Comparison of ENCODE assay signal across 23 mouse cellular contexts in genomic region chr10:9458466-9458865, GRCm38 (mm10).
DNase-seq lines count a peak whose midpoint lies in the region; ATAC-seq and TF ChIP-seq lines count a peak whose summit lies in the region.
"Had no signal": no experiment of that assay in that cellular context is flagged by ENCODE, and none has a peak within 500 bp of the region (broad histone marks: within the 10 kb centered on the region; RNA-seq: fewer than 3 reads in every experiment).

No protein-coding gene starts in this region.

- H3K4me2 ChIP-seq in hindbrain, embryonic 12.5 days (replicated peaks): no peak overlapping the region
- no peak overlapping the region for H3K4me2 ChIP-seq in hindbrain, embryonic 11.5 days (replicated peaks; ENCODE audit: low read depth, low read length)
- H3K4me2 ChIP-seq in kidney, postnatal 0 days (ENCODE audit: low read length): no peak overlapping the region
- H3K4me2 ChIP-seq in neural tube, embryonic 12.5 days (replicated peaks): no peak overlapping the region
- H3K4me2 ChIP-seq: embryonic facial prominence, embryonic 12.5 days; forebrain, embryonic 13.5 days; forebrain, embryonic 15.5 days had no signal

- H3K36me3 ChIP-seq in hindbrain, embryonic 12.5 days: no peaks in the 10 kb centered on the region
- H3K36me3 ChIP-seq in hindbrain, embryonic 11.5 days (ENCODE audit: control insufficient read depth, insufficient read depth, low read length): no peaks in the 10 kb centered on the region
- H3K36me3 ChIP-seq in kidney, postnatal 0 days (ENCODE audit: insufficient read depth, low read length): no peaks in the 10 kb centered on the region
- H3K36me3 ChIP-seq in neural tube, embryonic 12.5 days: no peaks in the 10 kb centered on the region
- H3K36me3 ChIP-seq: embryonic facial prominence, embryonic 10.5 days; embryonic facial prominence, embryonic 12.5 days; forebrain, embryonic 15.5 days; G1E had no signal

- no peak overlapping the region for H3K9ac ChIP-seq in hindbrain, embryonic 12.5 days
- no peak overlapping the region for H3K9ac ChIP-seq in hindbrain, embryonic 11.5 days (ENCODE audit: low read depth, low read length)
- no peak overlapping the region for H3K9ac ChIP-seq in kidney, postnatal 0 days (ENCODE audit: low read depth, low read length)
- no peak overlapping the region for H3K9ac ChIP-seq in neural tube, embryonic 12.5 days
- H3K9ac ChIP-seq: embryonic facial prominence, embryonic 12.5 days; forebrain, embryonic 13.5 days; forebrain, embryonic 15.5 days had no signal

- TF ChIP-seq CTCF in kidney, postnatal 0 days (IDR thresholded peaks at IDR 0.05; ENCODE audit: low read depth): no peak

- H3K27ac ChIP-seq in hindbrain, embryonic 12.5 days: no peak overlapping the region
- H3K27ac ChIP-seq in hindbrain, embryonic 11.5 days (ENCODE audit: low read depth, low read length): no peak overlapping the region
- H3K27ac ChIP-seq in kidney, postnatal 0 days: no peak overlapping the region
- no peak overlapping the region for H3K27ac ChIP-seq in neural tube, embryonic 12.5 days
- H3K27ac ChIP-seq: embryonic facial prominence, embryonic 10.5 days; embryonic facial prominence, embryonic 12.5 days; forebrain, embryonic 13.5 days; forebrain, embryonic 15.5 days had no signal

- no peaks in the 10 kb centered on the region for H3K4me1 ChIP-seq in hindbrain, embryonic 12.5 days
- no peaks in the 10 kb centered on the region for H3K4me1 ChIP-seq in hindbrain, embryonic 11.5 days (replicated peaks; ENCODE audit: control insufficient read depth, insufficient read depth, low read length)
- no peaks in the 10 kb centered on the region for H3K4me1 ChIP-seq in kidney, postnatal 0 days (replicated peaks; ENCODE audit: insufficient read depth, low read length)
- H3K4me1 ChIP-seq in neural tube, embryonic 12.5 days: no peaks in the 10 kb centered on the region
- H3K4me1 ChIP-seq: embryonic facial prominence, embryonic 10.5 days; embryonic facial prominence, embryonic 12.5 days; forebrain, embryonic 13.5 days had no signal

- peak; percentile 74; the same call in 1 of the 2 replicates for ATAC-seq in hindbrain, embryonic 12.5 days (ENCODE audit: low FRiP score)
- ATAC-seq in hindbrain, embryonic 11.5 days (ENCODE audit: low FRiP score): no peak
- no peak for ATAC-seq in kidney, postnatal 0 days (replicated peaks; ENCODE audit: low FRiP score, low read depth)
- ATAC-seq in neural tube, embryonic 12.5 days (ENCODE audit: low FRiP score, low read depth): peak; percentile 48; the same call in 1 of the 2 replicates
- ATAC-seq: activated CD4-positive, CD25-positive, alpha-beta regulatory T cell, adult 4 months; CD4-positive, CD25-positive, alpha-beta regulatory T cell, adult 4 months; Patski had no signal

- H3K4me3 ChIP-seq in hindbrain, embryonic 12.5 days: no peak overlapping the region
- no peak overlapping the region for H3K4me3 ChIP-seq in hindbrain, embryonic 11.5 days (ENCODE audit: low read depth, low read length)
- no peak overlapping the region for H3K4me3 ChIP-seq in kidney, postnatal 0 days (replicated peaks; ENCODE audit: low read depth, low read length)
- H3K4me3 ChIP-seq in neural tube, embryonic 12.5 days: no peak overlapping the region
- H3K4me3 ChIP-seq: embryonic facial prominence, embryonic 10.5 days; embryonic facial prominence, embryonic 12.5 days; forebrain, embryonic 13.5 days; forebrain, embryonic 15.5 days had no signal

- DNase-seq in hindbrain, embryonic 11.5 days (ENCODE audit: low spot score): no peak
- peak; percentile 1 for DNase-seq in kidney, postnatal 0 days (ENCODE audit: low spot score)
- DNase-seq in kidney, postnatal 14 days: no peak
- DNase-seq in neural tube, embryonic 10.5 days (ENCODE audit: extremely low spot score, low spot score): no peak
- DNase-seq: adrenal gland, adult 8-10 months; adrenal gland, postnatal 14 days; adrenal gland, postnatal 36 days; B cell, adult 2 months; cerebellum, adult 11-12 months; cerebellum, adult 2 months; cerebellum, adult 9-10 months; cerebellum, postnatal 25 days had no signal

- 73% methylated on average over 2 of the region's 2 CpGs for WGBS in hindbrain, embryonic 12.5 days
- WGBS in hindbrain, embryonic 11.5 days: 86% methylated on average over 2 of the region's 2 CpGs
- 21% methylated on average over 2 of the region's 2 CpGs for WGBS in kidney, postnatal 0 days
- WGBS in neural tube, embryonic 12.5 days: 66% methylated on average over 2 of the region's 2 CpGs

- no peaks in the 10 kb centered on the region for H3K9me3 ChIP-seq in hindbrain, embryonic 12.5 days (replicated peaks)
- no peaks in the 10 kb centered on the region for H3K9me3 ChIP-seq in hindbrain, embryonic 11.5 days (ENCODE audit: control insufficient read depth, low read length)
- H3K9me3 ChIP-seq in kidney, postnatal 0 days (replicated peaks; ENCODE audit: low read length): no peaks in the 10 kb centered on the region
- no peaks in the 10 kb centered on the region for H3K9me3 ChIP-seq in neural tube, embryonic 12.5 days
- H3K9me3 ChIP-seq: embryonic facial prominence, embryonic 10.5 days; embryonic facial prominence, embryonic 12.5 days; forebrain, embryonic 13.5 days; forebrain, embryonic 15.5 days; G1E had no signal

- H3K27me3 ChIP-seq in hindbrain, embryonic 12.5 days: no peaks in the 10 kb centered on the region
- H3K27me3 ChIP-seq in hindbrain, embryonic 11.5 days (ENCODE audit: control insufficient read depth, insufficient read depth, low read length): no peaks in the 10 kb centered on the region
- H3K27me3 ChIP-seq in kidney, postnatal 0 days (ENCODE audit: insufficient read depth, low read length): no peaks in the 10 kb centered on the region
- H3K27me3 ChIP-seq in neural tube, embryonic 12.5 days (replicated peaks): no peaks in the 10 kb centered on the region
- H3K27me3 ChIP-seq: CH12.LX; embryonic facial prominence, embryonic 12.5 days; forebrain, embryonic 13.5 days; forebrain, embryonic 15.5 days had no signal

Comparison
In these comparisons a context has a peak if more than half of its experiments do, and no peak if none do; other contexts are left out.
1. ATAC-seq: peak in hindbrain, embryonic 12.5 days (single experiment) and neural tube, embryonic 12.5 days (single experiment); none in hindbrain, embryonic 11.5 days (single experiment) and kidney, postnatal 0 days (single experiment).